Mouse (Mus musculus) MEL (cell line): Measurements from ENCODE around the gene Krtcap3.

Experiments
- CTCF ChIP-seq, 3 experiments: IDR thresholded peaks in 2 of 3; conservative IDR thresholded peaks in 1 of 3; 2 replicates each; pipeline ENCODE4 v1.5.1; 2011 to 2012; ENCODE audit warnings: low read length in 3 of 3, low read depth in 2 of 3, mild to moderate bottlenecking in 2 of 3, improper control_type of control experiment in 1 of 3, inconsistent platforms in 1 of 3, mixed read lengths in 1 of 3, moderate library complexity in 1 of 3; ENCODE audit not compliant: control insufficient read depth in 1 of 3, insufficient read depth in 1 of 3, poor library complexity in 1 of 3, severe bottlenecking in 1 of 3
- ETS1 ChIP-seq: IDR thresholded peaks from 2 replicates; pipeline ENCODE4 v1.6.1; 2012; ENCODE audit warnings: low read depth, mild to moderate bottlenecking, inconsistent platforms, low read length, improper control_type of control experiment, moderate library complexity
- NRF1 ChIP-seq: IDR thresholded peaks from 2 replicates; pipeline ENCODE4 v1.6.1; 2014; ENCODE audit warnings: low read depth, mild to moderate bottlenecking, inconsistent platforms, low read length, improper control_type of control experiment, moderate library complexity; ENCODE audit not compliant: poor library complexity, insufficient read depth, severe bottlenecking
- POLR2A ChIP-seq, 2 experiments: IDR thresholded peaks; 2 replicates each; pipeline ENCODE4 v1.6.1; 2011 to 2012; ENCODE audit warnings: low read length in 2 of 2, mild to moderate bottlenecking in 2 of 2, control low read depth in 1 of 2, improper control_type of control experiment in 1 of 2, low read depth in 1 of 2, moderate library complexity in 1 of 2; ENCODE audit not compliant: control insufficient read depth in 1 of 2, insufficient read depth in 1 of 2, poor library complexity in 1 of 2

DNA sequence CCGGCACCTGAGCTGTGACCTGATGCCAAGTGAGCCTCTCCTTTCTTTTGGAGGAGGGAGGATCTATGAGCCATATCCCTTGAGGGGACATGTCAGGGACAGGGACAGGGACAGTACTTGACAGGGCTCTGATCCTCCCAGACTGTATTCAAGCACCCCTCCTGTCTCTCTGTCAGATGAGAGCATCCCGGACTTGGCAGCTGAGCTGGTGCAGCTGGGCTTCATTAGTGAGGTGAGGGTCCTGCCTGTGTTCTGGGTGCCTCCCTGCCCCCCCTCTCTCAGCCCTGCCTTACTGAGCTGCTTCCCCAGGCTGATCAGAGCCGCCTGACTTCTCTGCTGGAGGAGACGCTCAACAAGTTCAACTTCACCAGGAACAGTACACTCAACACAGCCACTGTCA is 775 bp upstream of the Krtcap3 start:
- TF ChIP-seq CTCF (IDR thresholded peaks at IDR 0.05 in 2 of 3, conservative IDR thresholded peaks at IDR 0.05 in 1 of 3; ENCODE audit: control insufficient read depth in 1 of 3, insufficient read depth in 1 of 3, low read depth in 2 of 3, low read length in 3 of 3, poor library complexity in 1 of 3, severe bottlenecking in 1 of 3) (no peak), NRF1 (no peak), ETS1 (no peak), POLR2A (IDR thresholded peaks at IDR 0.05; ENCODE audit: control insufficient read depth in 1 of 2, insufficient read depth in 1 of 2, low read depth in 1 of 2, low read length in 2 of 2, poor library complexity in 1 of 2) (no peak)
